Mouse (Mus musculus) layer of hippocampus, adult 18-20 months (tissue): ENCODE measurements around the gene Fscn2. TPM values are rescaled to one million over a fixed set of nuclear protein-coding genes. Genes with fewer than 3 reads are reported as not detected.

Experiments used
- DNase-seq, 2 experiments: peaks; one replicate each; pipeline ENCODE4 v3.0.0; 2022; ENCODE audit warnings: low spot score in 2 of 2
- long read RNA-seq: library from polyadenylated mRNA; stranded (forward); transcript quantifications from one replicate; pipeline ENCODE4 v2.0.0, GENCODE M21; 2021
- total RNA-seq, 2 experiments: library from RNA; stranded (reverse); gene quantifications; 2 replicates each; pipeline ENCODE4 v1.2.3; 2021

Gene Fscn2
- total RNA-seq: under 1 TPM in 1 of 2 experiments, not detected in 1; 0.61 TPM
- long read RNA-seq: 0 reads

GRCm38 (mm10) chr11:120361295-120361694, at the start of gene Fscn2:
Fscn2 (plus strand) TSS chr11:120361534.
- DNase-seq: no peak

- DNase-seq: no peak
These were observed 49.8 kb upstream of the Fscn2 start for GRCm38 (mm10) chr11:120311561-120311960.

GRCm38 (mm10) chr11:120312069-120312468, 49.3 kb upstream of the Fscn2 start:
- no peak for DNase-seq

- no peak for DNase-seq
These were observed 47.2 kb upstream of the Fscn2 start for GRCm38 (mm10) chr11:120313906-120314685.

GRCm38 (mm10) chr11:120314721-120315415, 46.5 kb upstream of the Fscn2 start:
- DNase-seq: no peak

GRCm38 (mm10) chr11:120315416-120315761, 45.9 kb upstream of the Fscn2 start:
- DNase-seq: no peak

- DNase-seq: peak; percentile 94 to 96
These were observed 45.3 kb upstream of the Fscn2 start for GRCm38 (mm10) chr11:120315832-120316689.

- DNase-seq: no peak
These were observed 44.6 kb upstream of the Fscn2 start for GRCm38 (mm10) chr11:120316690-120317254.

GRCm38 (mm10) chr11:120317456-120317855, 43.9 kb upstream of the Fscn2 start:
- no peak for DNase-seq

GRCm38 (mm10) chr11:120319310-120319709, 42.0 kb upstream of the Fscn2 start:
- no peak for DNase-seq

GRCm38 (mm10) chr11:120320156-120320555, 41.2 kb upstream of the Fscn2 start:
- DNase-seq: no peak

GRCm38 (mm10) chr11:120335431-120336021, 25.8 kb upstream of the Fscn2 start:
- no peak for DNase-seq

GRCm38 (mm10) chr11:120337447-120337846, 23.9 kb upstream of the Fscn2 start:
- no peak for DNase-seq

GRCm38 (mm10) chr11:120338786-120339185, 22.5 kb upstream of the Fscn2 start:
- no peak for DNase-seq

GRCm38 (mm10) chr11:120339978-120340513, 21.3 kb upstream of the Fscn2 start:
- no peak for DNase-seq

- DNase-seq: no peak
These were observed 19.7 kb upstream of the Fscn2 start for GRCm38 (mm10) chr11:120341661-120342060.

GRCm38 (mm10) chr11:120342656-120343160, 18.6 kb upstream of the Fscn2 start:
- DNase-seq: no peak

GRCm38 (mm10) chr11:120343519-120344309, 17.6 kb upstream of the Fscn2 start:
- no peak for DNase-seq

- DNase-seq: no peak
These were observed 16.9 kb upstream of the Fscn2 start for GRCm38 (mm10) chr11:120344310-120344920.
